Mouse (Mus musculus) 3134 (cell line): Measurements from ENCODE around the gene Fam187a.
A peak's percentile ranks its signal among the peaks of the same experiment; 100 is the strongest.

Experiments used
- DNase-seq: peaks from one replicate; pipeline ENCODE4 v3.0.0-alpha.2; 2011; ENCODE audit warnings: low spot score; ENCODE audit not compliant: insufficient read length; ENCODE audit errors: extremely low read depth

Fam187a gene

DNA sequence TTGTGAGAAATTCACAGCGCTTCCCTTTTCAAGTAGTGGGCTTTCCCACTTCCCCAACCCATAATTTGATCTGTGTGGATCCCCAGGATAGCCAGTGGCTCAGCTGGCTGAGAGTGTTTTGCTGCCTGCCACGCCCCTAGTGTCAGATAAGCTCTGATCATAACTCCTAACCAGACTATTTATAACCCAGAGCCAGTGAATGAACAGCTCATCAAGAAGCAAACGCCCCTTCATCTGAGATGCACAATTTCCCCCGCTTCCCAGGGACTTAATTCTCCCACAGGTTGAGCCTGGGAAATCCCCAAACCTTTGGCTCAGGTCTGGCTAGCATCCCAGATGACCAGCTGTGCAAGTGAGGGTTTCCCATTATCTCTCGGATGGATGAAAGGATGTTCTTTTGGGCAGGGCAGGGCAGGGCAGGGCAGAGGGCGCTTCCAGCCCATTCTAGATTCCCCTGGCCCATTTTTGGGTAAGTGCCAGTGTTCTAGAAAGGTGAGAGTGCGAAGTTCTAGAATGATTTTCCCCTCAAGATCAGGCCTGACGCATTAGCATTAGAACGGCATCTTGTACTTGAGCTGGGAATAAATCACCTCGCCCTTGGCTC is at the start of gene Fam187a:
Fam187a (plus strand) TSS at position 554 of the 604 bp plus-strand sequence.
- no peak for DNase-seq

DNA sequence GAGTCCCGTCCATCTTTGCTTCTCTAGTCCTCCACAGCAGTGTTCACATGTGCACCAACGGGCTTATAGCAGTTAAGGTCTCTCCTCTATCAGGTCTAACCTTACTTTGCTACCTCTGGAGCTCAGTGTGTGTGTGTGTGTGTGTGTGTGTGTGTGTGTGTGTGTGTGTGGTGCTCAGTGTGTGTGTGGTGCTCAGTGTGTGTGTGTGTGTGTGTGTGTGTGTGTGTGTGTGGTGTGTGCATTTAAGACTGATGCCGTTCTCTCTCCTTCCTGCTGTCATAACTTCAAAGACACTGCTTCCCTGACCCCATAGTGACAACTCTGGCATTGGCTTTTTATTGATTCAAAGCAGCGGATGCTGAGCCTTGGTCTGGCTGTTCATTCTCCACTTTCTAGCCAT is 49.4 kb upstream of the Fam187a start, which contains the start of gene Higd1b:
Higd1b (plus strand) TSS at position 301 of the 400 bp plus-strand sequence.
- no peak for DNase-seq

DNA sequence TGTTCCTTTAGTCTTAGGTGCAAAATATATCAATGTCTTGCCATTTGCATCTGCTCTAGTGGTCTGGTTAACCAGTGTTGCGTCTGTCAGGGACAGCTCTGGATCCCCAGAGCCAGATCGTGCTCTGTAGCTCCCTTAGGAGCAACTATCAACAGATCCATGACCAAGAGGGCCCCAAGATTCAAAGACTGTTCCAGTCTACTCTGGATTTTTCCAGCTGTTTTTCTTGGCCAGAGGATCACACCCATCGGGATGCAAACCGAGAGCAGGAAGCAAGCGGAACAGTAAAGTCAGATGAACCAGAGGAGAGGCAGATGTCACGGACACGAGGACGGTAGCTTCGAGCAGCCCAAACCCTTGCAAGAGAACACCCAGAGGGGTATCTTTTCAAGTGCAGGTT is 48.8 kb upstream of the Fam187a start:
- no peak for DNase-seq

DNA sequence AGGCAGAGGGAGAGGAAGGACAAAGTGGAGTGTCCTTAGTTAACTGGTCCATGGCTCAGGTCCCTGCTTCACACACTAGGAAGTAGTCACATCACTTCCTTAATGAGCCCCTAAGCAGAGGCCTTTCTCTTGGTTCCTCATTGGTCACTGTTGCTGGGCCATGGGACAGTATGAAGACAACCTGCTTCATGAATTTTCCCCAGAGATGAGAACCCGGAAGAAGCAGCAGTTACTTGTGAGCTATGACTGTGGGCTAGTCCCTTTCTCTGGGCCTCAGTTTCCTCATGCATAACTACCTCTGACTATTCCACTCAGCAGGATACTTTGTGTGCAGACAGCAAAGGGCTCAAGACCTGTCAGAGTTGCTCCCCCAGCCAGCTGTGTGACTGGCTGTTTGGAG is 47.6 kb upstream of the Fam187a start:
- no peak for DNase-seq

DNA sequence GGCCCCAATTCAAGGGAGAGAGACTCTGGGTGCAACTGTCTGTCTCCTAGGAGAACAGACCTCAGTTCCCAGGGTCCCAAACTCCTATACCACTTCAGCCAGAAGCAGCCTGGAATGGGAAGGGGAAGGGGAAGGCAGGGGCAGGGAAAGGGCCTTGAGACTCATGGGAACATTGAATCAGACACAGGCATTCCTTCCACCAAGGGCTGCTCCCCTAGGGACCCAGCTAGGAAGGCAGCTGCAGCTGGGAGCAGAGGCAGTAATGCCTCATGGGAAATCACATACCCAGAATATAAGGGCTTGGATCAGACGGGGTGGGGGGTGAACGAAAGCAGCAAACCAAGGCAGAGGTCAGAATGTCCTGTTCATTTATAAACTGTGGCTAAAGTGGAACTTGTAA is 46.8 kb upstream of the Fam187a start:
- DNase-seq = no peak

DNA sequence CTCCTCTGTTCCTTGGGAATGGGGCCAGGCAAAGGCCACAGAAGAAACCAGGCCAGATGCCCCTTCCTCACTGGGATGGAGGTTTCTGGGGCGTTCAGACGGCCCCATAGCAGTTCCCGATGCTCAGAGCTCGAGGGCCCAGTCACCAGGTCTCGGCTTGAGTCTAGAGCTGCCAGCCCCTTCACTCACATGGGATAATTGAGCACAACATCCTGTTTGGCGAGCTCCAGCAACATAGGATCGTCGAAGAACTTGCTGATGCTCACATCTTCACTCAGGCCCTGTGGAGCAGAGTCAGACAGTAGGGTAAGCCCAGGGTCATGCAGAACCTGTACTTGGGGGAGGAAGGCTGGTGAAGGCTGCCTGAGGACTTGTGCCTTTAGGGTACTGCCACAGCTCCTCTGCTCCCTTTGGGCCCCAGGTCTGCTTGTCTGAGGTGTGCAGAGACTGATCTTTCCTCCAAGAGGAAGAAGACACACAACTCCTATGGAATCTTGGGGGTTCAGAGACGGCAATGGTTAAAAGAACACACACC is 46.3 kb upstream of the Fam187a start:
- DNase-seq = no peak

DNA sequence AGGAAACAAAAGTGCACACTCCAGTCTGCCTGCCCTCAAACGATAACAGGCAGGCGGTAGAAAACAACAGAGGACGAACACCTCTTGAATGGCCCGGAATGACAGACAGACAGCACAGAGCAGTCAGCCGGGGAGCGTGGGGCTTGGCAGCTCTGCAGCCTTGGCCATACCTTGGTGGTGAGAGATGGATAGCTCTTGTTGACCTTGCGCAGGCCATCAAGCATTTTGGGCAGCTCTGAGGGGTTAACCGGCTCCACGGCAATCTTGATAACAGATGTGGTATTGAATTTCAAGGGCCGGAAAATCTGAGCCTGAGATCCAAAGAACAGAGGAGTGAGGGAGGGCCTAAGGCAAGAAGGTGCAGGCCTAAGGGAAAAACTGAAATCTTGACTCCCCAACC is 39.0 kb upstream of the Fam187a start:
- no peak for DNase-seq

DNA sequence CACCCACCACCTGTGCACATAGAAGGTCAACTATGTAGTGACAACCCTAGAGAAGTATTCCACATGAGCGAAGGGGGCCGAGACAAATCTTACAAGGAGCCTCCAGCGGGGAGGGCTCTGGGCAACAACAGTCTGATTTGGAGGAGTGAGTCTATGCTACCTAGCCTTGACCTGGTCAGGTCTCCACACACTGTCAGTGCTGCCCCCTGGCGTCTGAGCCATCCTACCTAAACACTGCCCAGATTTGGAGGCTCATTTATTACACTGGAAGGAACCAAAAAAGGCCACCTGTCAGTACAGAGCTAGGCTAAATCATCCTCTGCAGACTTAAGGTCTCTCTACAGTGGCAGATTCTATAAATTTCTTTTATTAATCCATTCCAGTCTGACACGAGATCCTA is 33.1 kb upstream of the Fam187a start:
- DNase-seq = no peak

DNA sequence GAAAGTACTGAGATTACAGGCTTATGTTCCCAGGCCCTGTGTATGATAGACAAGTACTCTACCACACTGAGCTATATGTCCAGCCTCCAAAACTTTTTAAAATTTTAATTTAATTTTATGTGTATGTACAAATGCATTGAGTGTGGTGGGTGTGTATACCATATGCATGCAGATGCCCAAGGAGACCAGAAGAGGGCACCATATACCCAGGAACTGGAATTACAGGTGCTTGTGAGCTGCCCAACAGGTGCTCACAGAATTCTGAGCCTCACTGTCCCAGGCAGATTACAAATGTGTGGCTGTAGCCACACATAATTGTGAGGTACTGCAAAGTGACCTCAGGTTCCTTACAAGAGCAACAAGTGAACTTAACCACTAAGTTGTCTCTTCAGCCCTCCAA is 31.2 kb upstream of the Fam187a start:
- DNase-seq = no peak

DNA sequence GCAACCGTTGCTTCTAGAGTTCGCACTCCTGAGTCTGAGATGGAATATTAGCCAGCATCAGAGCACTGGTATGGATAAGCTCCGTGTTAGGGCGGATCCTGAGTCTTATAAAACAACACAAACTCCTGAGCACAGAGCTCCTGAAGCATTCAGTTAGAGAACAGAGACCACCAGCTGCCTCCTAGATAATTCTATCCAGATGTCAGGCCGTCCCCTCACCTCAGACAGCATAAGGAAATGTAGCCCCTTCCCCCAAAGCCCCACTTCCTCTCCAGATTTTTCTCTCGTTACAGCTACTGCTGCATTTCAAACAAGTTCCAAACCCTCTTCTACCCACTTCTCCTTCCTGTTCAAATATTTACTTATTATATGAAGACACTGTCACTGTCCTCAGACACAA is 29.0 kb upstream of the Fam187a start:
- DNase-seq = no peak

DNA sequence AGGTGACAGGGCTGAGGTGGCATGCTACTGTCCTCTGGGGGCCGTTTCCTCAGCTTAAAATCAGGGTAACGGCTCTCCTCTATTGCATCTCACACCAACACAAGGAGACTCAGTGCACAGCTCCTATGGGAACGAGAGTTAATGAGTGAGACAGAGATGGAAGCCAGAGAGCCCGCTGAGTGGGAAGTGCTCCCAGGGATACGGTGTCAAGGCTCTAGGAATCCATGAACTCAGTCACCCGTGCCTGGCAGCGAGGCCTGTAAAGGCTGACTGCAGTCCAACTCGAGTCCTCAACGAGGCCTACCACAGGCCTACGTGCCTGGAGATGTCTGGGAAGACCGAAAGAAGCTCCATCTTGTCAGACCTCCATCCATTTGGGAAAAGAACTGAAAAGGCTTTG is 26.0 kb upstream of the Fam187a start:
- DNase-seq = no peak

DNA sequence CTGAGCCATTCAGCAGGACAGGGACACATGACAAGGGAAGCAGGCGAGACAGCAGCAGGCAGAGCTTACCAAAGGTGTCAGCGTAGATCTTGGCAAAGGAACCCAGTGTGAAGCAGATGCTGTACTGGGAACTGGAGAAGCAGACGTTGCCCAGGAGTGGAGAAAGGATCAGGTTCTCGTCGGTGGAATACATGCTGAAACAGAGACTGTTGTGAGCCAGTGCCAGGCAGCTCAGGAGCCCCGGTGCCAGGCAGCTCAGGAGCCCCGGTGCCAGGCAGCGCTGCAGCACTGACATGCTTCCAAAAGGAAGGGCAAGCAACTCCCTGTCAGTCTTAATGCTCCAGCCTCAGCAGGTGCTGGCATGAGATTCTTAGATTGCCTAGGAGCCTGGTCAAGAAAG is 25.0 kb upstream of the Fam187a start:
- no peak for DNase-seq

DNA sequence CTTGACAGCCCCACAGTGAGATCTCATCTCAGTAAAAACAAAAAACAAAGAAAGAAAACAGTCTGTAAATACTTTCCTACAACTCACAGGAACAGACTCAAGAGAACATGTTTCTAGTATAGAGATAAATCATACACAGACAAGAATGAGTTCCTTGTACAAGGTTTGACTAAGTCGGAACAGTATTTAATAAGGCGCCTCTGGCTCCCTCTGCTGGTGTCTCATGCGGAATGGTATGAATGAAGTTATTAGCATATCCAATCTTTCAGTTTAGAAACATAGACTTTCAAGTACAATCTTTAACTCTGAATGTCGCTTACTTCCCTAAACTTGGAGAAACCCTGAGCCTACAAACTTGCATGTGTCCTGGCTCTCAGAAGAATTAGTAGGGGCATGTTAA is 20.7 kb upstream of the Fam187a start:
- DNase-seq = no peak

DNA sequence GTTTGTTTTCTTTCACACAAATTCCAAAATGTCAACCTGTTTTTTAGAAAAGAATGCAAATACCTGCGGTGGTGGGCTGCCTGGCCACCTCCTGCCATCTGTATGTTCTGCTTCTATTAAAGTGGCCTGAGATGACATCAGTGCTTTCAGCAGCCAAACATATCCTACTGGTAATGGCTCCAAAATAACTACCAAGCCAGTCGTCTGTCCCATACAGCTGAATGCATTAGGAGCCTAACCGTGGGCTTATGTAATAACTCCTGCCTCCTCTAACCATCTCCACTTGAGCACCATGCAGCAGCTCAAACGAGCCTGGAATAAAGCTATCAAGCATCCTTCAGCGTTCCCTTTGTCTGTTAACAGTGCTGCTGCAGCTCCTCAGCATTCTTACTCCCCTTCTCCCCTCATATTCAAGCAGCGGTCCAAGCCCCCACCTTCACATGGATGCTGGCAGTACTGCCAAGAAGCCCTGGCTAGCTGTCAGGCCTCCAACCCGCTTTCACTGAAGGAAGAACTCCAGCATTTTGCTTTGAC is 10.1 kb upstream of the Fam187a start:
- no peak for DNase-seq

DNA sequence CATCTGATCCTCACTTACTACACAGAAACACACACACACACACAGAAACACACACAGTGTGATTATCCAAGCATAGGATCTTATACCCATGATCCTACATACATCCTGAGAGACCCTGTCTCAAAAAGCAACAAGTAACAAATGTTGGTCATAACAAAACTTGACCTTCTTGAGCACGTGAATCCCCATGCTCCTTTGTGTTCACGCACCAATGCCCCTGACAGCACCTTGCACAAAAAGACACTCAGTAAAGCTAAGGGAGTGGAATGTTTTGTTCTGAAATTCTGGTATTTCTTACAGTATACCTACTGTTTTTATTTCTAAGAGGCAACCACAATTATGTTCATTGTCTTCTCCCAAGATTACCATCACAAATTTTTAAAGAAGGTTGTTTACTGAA is 5.4 kb upstream of the Fam187a start:
- DNase-seq = no peak

DNA sequence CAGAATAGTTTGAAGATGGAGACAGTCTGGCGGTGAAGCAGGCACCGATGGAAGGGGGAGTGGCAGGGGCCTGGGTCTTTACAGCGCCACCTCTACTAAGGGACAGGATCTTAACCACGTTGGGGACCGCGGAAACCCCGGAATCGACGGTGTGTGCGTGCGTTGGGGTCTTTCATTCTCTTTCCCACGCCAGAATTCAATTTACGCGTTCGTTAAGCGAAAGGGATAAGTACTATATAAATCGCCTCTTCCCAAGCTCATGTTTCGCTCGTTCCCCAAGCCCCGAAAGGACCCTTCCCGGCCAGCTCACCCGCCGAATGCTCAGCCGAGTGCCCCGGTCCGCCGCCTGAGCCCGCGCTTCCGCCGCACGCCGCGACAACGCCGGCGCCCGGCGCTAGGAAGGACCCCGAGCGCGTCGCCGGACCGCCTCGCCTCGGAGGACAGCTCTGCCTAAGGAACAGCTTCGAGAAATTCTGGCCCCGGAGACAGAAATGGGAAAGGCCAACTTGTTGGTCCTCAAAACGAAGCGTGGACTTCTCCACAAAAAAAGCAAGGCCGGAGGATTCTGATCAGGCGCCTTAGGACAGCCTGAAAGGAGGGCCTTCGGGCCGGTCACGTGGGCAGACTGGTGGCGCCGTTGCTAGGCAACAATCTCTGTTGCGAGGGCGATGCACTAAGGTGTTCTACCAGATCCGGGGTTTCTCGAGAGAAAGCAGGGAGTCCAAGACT is 4.2 kb upstream of the Fam187a start, which contains the start of the genes Eftud2 and Ccdc103:
Eftud2 (minus strand) TSS at position 401 of the 729 bp plus-strand sequence.
Ccdc103 (plus strand) TSS at position 620 of the 729 bp plus-strand sequence.
- peak; percentile 88 for DNase-seq

DNA sequence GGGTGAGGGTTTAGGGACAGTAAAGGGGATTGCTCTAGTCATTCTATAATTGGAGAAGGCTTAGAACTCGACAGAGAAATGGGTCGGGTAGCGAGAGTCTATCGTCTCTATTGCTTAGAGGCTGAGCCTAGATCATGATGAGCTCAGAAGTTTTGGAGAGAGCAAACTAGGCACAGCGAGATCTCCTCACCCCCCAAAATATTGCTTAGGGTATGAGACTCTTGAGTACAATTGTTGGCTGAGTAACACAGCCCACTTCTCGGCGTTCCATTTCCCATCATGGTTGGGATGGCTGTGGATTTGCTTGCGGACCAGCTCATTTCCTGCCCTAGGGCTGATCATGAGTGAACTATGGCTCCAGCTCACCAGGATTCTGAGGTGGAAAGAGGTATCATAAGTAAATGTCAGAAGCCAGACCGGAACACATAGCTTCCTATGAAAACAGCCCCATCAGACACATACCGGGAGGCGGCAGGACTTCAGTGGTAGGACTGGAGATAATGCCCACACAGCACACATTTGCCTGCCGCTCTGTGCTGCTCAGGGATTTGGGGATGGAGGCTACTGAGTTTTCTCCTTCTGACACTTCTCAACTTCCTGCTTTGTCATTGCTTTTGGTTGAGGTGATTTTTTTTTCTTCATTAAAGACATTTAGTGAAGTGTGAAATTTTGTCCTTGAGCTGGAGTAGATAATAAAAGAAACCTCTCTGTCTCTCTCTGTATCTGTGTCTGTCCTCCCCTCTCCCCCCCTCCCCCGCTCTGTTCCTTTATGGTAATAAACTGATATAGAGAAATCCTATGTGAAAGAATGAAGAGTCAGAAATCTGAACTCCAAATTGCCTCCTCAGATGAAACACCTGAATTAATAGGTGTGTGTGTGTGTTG is 3.4 kb upstream of the Fam187a start:
- no peak for DNase-seq

DNA sequence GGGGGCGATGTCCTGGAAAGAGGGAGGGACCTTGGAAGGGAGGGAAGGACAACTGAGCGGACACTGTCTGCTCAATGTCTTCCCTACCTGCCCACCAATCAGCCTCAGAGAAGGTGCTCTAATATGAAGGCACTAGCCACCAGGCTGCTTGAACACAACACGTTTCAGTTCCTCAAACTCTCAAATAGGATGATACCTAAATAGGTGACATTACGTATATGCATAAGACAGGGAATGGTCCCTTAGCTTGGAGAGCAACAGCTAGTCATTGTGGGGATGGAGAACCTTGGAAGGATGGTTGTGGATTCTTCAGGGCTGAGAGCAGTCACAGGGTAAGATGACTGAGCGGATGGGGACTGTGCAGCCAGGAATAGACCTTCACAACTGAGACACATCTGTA is 2.5 kb downstream of the Fam187a start:
- DNase-seq = no peak

DNA sequence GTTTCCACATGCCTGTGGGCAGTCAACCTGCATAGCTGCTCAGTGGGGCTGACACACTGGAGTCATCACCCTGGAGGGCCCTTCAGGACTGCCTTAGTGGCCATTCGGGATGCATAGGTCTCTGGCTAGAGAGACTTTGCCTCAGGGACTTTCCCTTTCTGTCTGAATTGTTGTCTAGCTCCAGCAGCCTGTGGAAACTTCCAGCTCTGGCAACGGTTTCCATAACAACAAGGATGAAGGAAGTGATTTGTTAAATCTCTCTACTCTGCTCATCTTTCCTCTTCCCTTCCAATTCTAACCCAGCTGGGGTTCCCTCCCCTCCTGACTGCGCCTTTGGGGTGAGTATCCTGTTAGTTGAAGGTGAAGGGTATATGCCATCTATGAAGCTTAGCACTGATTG is 3.2 kb downstream of the Fam187a start:
- no peak for DNase-seq

DNA sequence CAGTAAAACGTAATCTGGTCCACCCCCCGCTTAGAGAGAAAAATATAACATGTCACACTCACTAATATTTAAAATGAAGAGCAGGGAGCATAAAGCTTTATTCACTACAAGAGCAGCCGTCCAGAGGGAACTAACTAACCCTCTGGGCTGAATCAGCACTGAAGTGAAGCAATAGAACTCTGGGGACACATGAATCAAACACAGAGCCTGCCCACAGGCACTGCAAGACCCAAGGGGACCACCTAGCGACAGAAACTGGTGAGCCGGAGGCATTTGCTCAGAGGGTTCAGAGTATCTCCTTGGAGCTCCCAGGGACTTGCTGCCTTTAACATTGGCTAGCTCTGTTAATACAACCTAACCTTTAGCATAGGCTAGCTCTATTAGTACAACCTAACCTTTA is 5.1 kb downstream of the Fam187a start:
- no peak for DNase-seq
